Mouse (Mus musculus) yolk sac, embryonic 10.5 days (tissue): Measurements from ENCODE around the gene Msantd2.

ENCODE experiments used
- DNase-seq: peaks from one replicate; pipeline ENCODE4 v3.0.0-alpha.2; 2017; ENCODE audit warnings: low spot score

The Msantd2 gene

DNA sequence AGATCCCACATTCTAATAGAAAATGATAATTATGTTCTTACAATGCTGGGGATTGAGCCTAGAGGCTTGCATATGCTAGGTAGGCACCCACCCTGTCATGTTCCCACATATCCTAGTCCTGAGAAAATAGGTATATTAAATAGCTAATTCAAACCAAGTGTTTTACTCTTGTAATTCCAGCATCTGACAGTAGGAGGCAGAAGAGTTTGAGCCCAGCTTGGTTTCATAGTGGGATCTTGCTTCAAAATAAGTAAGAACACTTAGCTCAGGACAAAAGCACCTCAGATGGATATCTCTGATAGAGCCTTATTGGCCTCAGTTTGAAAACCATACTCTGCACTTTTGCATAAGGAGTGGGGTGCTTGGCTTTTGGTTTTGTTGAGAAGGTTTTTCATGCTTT, 15.2 kb downstream of the Msantd2 start:
- no peak for DNase-seq

DNA sequence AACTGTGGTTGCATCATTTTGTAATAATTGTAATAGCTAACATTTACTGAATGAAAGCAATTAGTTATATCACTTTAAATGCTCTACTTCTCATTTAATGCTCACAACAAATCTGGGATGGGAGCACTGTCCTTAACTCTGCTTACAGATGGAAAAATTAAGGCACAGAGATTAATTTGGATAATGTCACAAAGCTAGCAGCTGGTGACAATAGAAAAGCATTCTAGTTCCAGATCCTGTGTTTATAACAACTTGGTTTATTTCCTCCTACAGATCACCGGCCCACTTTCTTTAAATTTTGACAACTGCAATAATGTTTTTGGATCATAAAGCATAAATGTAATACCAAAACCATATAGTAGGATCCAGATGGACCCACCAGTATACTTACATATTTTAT, 16.9 kb downstream of the Msantd2 start:
- no peak for DNase-seq

GRCm38 (mm10) chr9:37512097-37512496, 23.0 kb downstream of the Msantd2 start:
- no peak for DNase-seq

DNA sequence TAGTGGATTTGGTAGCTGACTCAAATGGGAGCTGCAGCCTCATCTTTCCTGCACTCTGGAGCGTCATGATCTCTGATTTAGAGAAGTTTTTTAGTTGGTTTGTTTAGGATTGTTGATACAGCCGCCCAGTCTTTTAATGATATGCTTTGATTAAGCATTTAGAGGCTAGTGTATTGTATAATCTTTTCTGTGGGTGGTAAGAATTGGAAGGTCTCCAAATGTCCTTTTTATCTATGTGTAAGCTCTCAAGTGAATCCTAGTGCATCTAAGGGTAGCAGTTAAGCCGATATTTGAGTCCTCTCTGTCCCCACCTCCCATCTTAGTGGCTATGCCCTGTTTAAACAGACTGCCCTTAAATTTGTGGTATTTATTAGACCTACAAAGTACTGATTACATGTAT, 25.3 kb downstream of the Msantd2 start:
- no peak for DNase-seq

DNA sequence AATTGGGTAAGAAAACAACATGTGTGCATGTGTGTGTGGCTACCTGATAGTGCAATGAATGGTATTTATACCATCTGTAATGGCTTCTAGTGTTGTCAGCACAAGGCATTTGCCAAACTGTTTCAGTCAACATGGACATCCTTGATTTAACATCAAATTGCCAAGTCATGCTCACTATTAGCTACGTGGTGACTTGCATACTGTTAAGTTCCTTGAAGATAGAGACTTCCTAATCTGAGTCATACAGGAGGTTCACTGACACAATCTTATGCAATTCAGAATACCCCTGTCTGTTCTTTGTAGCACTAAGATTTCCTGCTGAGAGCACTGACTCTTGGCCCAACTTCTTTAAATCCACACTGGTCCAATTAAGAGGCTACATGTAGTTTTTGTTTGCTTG, 28.3 kb downstream of the Msantd2 start:
- DNase-seq, result no peak

GRCm38 (mm10) chr9:37518991-37519390, 29.9 kb downstream of the Msantd2 start:
- no peak for DNase-seq

- DNase-seq, result no peak
Measured at GRCm38 (mm10) chr9:37519995-37520394, 30.9 kb downstream of the Msantd2 start.

DNA sequence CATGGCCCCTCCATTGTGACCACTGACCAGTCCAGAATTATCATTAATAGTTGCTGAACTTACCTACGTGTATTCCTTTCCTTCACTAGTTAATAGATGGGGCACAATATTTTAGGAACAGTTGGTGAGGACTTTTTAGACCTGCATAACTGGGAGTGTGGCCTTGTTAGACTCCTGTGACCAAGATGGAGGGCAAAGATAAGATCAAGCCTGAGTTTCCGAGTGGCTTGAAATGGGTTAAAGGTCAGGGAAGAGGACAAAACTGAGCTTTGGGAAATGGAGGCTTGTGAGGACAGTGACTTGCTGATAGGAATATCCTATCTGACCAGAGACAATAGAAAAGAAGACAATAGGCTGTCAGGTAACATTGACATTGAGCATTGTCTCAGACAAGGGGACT, 36.3 kb downstream of the Msantd2 start:
- DNase-seq, result no peak

DNA sequence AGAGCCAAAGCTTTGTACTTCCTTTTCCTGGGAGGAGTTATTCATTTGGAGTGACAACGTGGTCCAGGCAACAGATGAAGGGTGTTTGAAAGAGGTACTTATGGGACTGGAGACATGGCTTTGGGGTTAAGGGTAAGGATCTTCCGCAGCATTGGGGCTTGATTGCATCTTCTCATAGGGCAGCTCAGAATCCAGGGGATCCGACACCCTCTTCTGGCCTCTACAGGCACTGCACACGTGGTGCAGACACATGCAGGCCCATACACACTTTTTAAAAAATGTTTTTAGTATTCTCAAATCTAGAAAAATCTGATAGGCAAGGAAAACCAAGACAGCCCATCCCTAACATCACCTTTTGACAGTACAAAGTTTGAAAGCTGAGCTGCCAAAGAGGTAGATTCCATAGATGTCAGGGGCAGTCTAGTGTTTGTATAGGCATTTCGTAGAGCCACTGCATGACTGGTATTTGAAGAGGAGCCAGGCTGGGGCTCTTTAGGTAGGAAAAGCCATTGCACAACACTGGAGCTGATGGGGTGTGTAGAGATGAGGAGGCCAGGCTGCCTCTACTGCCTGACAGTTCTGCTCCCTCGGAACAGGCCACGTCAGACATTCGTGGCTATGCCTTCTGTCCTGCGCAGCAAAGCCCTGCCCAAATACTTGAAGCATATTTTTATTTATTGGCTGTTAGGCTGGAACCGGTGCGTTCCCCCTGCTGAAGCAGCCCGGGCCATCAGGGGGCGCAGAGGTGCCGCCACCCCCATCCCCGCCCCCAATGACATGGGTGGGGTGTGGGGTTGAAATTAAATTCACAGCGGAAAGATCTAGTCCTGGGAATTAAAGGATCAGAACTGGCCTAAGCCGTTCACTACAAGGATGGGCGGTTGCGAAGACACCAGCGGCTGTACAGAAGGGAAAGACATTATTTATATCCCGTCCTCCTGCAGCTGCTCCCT, 37.6 kb downstream of the Msantd2 start:
- DNase-seq, result no peak

- DNase-seq, result peak; percentile 68
Measured at GRCm38 (mm10) chr9:37527396-37528224, 38.5 kb downstream of the Msantd2 start, which contains the start of gene Esam. Gene Esam (plus strand): TSS chr9:37528078.

GRCm38 (mm10) chr9:37528225-37528970, 39.3 kb downstream of the Msantd2 start:
- no peak for DNase-seq

DNA sequence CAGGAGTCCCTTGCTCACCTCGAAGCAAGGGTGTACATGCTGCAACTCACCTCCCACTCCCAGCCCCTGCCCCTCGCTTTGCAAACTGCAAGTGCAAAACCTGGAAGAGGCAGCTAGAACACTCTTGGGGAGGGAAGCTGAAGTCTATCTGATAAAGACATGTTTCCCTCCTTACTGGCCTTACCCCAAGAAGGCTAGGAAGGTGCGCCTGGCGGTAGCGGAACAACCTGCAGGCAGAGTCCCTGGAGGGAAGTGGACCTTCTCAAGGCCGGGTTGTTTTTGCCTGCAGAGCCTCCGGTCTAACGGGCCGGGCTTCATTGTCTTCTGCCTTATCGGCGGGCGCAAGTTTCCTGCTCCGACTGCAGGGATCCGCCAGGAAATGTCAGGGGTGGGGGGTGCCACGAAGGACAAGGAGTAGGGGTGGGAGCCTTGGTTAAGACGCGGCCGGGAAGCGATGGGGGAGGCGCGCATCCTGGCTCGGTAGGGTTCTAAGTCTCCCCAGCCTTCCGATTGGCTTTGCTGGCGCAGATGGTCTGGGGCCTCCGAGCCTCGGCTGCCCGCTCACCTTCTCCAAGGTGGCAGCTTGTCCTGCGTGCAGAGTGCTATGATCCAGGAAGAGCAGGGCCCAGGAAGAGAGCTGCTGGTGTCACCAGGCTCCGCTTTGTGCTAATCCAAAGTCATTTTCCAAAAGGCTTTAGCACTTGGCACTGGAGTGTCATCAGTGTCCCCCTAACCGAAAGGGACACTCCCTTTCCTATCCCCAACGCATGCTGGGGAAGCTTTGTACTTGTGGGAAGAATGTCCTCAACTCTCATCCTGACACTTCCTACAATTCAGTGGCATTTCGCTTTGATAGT, 41.1 kb downstream of the Msantd2 start:
- peak; percentile 57 for DNase-seq

- peak; percentile 79 for DNase-seq
Measured at GRCm38 (mm10) chr9:37530888-37531705, 42.0 kb downstream of the Msantd2 start.

DNA sequence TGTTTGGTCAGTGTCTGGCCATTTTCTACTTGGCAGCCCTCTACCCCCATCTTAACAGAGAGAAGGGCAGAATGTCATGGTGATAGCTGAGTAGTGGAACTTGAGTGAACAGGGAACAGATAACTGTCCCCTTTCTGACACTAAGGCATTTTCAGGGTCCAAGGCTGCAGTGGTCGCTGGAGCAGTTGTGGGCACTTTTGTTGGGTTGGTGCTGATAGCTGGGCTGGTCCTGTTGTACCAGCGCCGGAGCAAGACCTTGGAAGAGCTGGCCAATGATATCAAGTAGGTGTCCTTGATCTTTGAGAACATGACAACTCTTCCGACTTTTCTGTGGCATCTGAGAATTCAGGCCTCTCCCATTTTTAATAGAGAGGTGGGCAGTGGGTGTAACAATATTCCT, 47.7 kb downstream of the Msantd2 start:
- no peak for DNase-seq

DNA sequence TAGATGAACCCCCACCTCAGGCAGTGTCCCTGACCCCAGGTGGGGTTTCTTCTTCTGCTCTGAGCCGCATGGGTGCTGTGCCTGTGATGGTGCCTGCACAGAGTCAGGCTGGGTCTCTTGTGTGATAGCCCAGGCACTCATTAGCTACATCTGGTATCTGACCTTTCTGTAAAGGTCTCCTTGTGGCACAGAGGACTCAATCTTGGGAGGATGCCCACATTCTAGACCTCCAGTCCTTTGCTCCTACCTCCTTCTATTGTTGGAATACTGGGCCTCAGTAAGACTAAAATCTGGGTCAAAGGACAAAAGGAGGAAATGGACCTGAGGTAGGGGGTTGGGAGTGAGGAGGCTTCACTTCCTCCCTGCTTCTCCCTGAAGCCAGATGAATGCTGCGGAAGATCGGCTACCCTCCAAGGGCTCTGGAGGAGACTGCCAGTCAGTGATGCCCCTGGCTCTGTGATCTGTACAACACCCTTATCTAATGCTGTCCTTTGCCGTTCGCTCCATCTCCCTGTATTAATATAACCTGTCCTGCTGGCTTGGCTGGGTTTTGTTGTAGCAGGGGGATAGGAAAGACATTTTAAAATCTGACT, 48.6 kb downstream of the Msantd2 start:
- no peak for DNase-seq

GRCm38 (mm10) chr9:37539170-37540025, 50.3 kb downstream of the Msantd2 start, which contains the start of gene Vsig2:
Gene Vsig2 (plus strand): TSS chr9:37539255.
- DNase-seq, result no peak

- DNase-seq, result no peak
Measured at GRCm38 (mm10) chr9:37540226-37540625, 51.1 kb downstream of the Msantd2 start.

DNA sequence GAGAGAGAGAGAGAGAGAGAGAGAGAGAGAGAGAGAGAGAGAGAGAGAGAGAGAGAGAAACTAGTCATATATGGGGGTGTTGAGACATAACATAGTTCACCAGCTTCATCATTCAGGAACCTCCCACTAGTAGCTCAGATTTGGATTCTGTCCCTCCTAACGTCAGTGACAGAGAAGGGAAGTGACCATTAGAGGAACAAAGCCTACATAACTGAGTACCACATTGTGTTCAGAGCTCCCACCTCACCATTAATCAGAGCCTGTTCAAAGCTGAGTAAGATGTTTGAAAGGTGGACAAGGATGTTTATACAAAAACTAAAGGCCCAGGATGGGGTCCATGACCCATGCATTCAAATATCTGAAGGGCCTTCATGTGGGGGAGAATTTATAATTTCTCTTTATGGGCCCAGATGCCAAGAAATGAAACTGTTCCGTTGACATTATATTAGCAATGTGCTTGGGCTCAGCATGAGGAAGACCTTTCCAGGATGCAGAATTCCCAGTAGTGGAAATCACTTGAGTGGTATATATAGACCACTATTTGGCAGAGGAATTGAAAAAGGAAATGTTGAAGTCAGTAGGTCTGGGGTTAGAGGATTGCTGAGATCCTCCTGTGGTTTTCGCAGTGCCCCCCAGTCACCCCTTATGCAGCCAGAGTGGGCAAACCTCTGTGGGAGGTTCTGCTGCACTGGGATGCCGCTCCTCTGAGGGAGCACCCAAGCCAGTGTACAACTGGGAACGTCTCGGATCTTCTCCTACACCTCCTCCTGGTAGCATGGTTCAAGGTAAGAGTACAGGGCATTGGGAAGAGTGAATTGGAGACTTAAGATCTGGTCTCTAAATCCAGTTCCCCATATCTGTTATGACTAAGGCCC, 51.8 kb downstream of the Msantd2 start:
- DNase-seq, result no peak
